Mouse (Mus musculus): Measurements from ENCODE around the gene 4931428L18Rik.

The 4931428L18Rik gene

GRCm38 (mm10) chr1:31222564-31222963 is at the start of gene 4931428L18Rik, which contains the start of gene Pih1d3:
Gene 4931428L18Rik, minus strand, starts transcription at chr1:31222684.
Gene Pih1d3, plus strand, starts transcription at chr1:31222838.
- DNase-seq (ENCODE audit: low spot score in 2 of 2), result no peak

GRCm38 (mm10) chr1:31260218-31260923 is 37.9 kb upstream of the 4931428L18Rik start:
- DNase-seq (ENCODE audit: low spot score in 2 of 2), result no peak

DNA sequence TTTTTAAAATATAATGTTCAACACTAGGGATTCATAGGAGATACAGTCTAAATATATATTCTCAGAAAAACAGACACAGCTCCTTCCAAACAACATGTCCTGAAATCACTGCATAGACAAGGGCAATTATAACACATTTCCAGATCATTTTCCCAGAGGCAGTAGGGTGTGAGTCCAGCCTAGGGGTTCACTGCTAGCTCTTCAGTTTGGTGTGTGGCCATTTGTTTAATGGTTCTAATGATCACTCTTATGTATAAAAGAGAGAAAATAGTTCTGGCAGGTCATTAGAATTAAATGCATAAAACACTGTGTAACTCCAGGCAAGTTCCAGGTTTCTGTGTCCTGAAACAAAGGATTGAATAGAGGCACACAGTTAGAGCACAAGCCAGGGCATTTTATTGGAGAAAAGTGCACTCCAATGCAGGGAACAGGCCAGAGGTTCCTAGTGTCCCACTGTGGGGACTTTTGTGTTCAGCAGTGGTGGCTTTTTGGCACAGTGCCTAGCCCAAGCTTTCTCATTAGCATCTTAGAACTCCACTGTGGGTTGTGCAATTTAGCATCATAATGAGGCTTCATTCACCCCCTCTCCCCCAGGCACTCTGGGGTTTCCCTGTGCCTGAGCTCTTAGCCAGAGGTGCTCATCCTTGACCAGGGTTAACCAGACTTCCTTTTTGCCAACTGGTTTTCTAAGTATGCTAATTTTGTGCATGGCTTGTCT is 11.0 kb upstream of the 4931428L18Rik start:
- no peak for DNase-seq (ENCODE audit: low spot score in 2 of 2)

DNA sequence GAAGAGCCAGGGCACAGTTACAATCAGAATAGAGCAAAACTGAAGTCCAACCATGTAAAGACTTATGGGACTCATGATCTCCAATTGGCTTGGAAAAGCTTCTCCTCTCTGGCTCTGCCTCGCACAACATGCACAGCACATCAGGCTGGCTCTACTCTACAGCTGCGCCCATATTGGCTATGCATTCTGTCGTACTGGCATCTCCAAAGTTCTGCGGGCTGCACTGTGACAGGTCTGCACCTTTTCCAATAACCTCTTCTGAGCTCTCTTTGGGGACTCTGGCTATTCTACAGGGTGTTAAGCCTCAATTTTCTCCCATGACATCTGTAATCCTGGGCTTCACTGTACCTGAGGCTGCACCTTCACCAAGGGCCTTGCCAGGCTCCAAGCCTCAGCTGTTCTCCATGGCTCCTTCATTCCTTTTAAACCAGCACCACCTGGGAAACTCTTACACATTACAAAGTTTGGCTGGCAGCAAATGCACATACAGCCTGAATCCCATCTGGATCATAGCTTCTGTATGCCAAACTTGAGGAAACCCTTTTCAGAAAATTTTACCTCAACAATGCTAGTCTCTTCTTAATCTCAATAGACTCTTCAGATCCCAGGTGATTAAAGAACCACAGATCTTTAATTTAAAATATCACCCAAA is 1.8 kb downstream of the 4931428L18Rik start:
- no peak for DNase-seq (ENCODE audit: low spot score in 2 of 2)

GRCm38 (mm10) chr1:31214831-31215230 is 7.7 kb downstream of the 4931428L18Rik start:
- DNase-seq (ENCODE audit: low spot score in 2 of 2), result no peak

GRCm38 (mm10) chr1:31210144-31210543 is 12.3 kb downstream of the 4931428L18Rik start:
- DNase-seq (ENCODE audit: low spot score in 2 of 2), result peak in 1 of 2 experiments; percentile 28

GRCm38 (mm10) chr1:31205770-31206169 is 16.7 kb downstream of the 4931428L18Rik start:
- DNase-seq (ENCODE audit: low spot score in 2 of 2), result no peak

DNA sequence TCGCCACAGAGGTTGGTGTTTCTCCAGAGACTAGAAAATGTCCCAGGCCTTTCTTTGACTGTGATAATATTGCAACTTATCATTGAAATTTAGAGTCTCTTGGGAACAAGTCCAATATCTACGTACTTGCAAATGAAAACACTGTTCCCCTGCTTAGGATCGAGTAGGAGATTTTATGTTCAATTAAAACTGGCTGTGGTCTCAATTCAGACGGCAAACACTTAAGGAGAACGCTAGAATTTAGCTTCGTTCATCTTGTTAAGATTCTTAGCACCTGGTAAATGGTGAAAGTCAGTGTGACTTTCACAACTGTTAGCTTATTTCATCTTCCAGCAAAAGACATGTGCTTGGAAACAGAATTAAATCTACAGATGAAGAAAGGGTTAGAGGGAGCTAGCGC is 17.1 kb downstream of the 4931428L18Rik start:
- no peak for DNase-seq (ENCODE audit: low spot score in 2 of 2)

GRCm38 (mm10) chr1:31203771-31204170 is 18.7 kb downstream of the 4931428L18Rik start:
- DNase-seq (ENCODE audit: low spot score in 2 of 2), result no peak

- DNase-seq (ENCODE audit: low spot score in 2 of 2), result no peak
Measured at GRCm38 (mm10) chr1:31196959-31197358, 25.5 kb downstream of the 4931428L18Rik start.

- no peak for DNase-seq (ENCODE audit: low spot score in 2 of 2)
Measured at GRCm38 (mm10) chr1:31195633-31196032, 26.9 kb downstream of the 4931428L18Rik start.

DNA sequence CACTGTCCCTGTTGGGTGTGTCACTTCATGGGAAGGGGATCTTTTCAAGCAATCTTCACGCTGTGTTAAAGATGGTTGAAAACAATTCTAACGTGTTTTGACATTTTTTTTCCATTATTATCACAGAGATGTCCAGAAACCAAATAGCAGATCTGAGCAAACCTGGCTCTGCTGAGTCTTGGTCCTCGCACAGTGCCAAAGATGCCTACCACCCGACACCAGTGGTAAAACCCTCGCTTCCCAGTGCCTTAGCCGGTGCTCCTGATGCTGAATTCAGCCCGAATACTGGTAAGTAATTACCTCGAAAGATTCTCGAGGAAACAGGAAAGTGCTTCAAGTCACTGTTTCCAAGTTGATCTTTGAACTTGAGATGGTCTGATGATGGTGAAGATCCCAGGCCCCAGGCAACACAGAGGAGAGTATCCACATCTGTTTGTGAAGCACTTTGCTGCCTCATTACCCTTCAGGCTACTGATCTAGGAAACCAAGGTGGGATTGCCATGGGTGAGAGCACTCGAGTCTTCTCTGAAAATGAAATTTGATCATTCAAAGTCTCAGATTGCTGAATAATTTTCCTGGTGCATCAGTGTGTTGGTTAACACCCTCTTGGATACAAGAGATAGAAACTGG is 32.1 kb downstream of the 4931428L18Rik start:
- no peak for DNase-seq (ENCODE audit: low spot score in 2 of 2)

DNA sequence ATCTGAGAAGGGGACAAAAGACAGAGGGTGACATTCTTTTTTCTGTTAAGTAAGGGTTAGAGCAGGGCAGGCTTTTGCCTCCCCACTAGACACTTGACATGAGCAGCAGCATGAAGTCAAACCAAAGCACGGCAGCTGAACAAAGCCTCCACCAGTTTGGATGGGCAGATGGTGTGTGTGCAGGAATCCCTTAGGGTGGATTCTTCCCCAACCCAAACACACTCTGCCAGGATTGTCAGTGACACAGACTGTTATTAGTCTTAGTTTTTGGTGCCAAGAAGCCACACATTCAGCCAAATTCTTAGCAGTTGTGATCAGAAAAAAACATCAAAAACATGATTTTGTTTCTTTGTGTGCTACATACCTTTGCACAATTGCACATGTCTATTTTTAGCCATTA is 44.2 kb downstream of the 4931428L18Rik start:
- DNase-seq (ENCODE audit: low spot score in 2 of 2), result no peak

DNA sequence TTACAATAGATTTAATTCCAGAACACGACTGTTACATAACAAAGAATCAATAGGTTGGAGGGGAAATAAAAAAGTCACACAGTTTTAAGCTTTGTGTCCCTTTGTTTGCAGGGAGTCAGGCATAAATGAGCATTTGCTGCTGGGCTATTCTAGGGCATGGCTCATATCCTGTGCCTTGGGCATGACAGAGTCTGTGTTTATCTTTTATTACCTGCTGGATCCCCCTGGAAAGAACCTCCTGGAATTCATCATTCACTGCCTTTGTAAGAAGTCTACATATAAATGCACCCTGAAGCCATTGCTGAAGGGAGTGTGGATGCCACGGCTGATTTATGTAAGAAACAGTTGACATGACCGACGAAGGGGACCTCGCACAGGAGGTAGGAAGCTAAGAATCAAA is 46.4 kb downstream of the 4931428L18Rik start, which contains the start of gene Lgsn:
TSS of gene Lgsn (plus strand) at position 301 of the 400 bp plus-strand sequence.
- DNase-seq (ENCODE audit: low spot score in 2 of 2), result no peak

DNA sequence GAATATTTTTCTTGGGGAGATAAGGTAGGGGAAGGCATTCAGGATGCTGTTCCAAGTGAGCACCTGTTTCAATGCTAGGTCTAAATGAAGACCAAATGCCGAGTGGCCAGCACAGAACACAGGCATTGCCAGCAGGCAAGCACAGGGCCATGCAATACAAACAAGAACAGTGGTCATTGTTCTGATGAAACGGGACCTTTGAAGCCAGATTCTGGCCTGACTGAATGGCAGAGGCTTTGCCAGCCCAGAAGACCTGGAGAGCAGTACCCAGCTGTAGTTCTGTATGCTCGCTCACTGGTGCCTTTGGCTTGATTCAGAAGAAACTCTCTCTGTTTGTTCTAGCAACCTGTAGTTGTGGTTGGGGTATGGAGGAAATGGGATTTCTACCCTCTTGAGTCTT is 47.1 kb downstream of the 4931428L18Rik start:
- DNase-seq (ENCODE audit: low spot score in 2 of 2), result no peak

- no peak for DNase-seq (ENCODE audit: low spot score in 2 of 2)
Measured at GRCm38 (mm10) chr1:31165326-31166121, 57.0 kb downstream of the 4931428L18Rik start.

DNA sequence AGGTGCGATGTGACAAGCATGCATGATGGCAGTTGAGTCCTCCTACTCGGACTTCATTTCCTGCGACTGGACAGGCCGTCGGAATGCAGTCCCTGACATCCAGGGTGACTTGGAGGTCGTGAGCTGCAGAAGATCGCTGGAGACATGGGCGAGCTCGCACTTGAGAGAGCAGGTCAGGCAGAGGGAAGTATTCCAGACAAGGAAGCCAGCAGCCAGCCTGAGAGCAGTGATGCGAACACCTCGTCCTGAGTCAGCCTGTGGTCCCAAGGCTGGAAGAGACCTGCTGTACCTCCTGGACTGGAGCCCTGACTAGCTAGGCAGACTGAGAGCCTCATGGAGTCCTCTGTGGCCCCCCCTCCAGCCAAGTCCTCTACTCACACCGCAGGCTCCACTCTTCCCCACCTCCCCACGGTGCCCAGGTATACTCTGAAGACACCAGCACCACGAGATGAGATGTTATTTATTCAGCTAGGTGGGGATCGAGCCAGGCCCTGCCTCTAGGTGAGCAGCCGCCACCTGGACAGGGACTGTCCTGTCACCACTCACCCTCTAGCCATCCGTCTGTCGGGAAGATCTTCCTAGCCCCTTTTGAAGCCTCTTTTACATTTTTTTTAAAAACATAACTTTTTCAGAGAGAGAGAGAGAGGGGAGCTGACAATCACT is 57.8 kb downstream of the 4931428L18Rik start:
- no peak for DNase-seq (ENCODE audit: low spot score in 2 of 2)

GRCm38 (mm10) chr1:31156884-31157283 is 65.6 kb downstream of the 4931428L18Rik start:
- no peak for DNase-seq (ENCODE audit: low spot score in 2 of 2)

DNA sequence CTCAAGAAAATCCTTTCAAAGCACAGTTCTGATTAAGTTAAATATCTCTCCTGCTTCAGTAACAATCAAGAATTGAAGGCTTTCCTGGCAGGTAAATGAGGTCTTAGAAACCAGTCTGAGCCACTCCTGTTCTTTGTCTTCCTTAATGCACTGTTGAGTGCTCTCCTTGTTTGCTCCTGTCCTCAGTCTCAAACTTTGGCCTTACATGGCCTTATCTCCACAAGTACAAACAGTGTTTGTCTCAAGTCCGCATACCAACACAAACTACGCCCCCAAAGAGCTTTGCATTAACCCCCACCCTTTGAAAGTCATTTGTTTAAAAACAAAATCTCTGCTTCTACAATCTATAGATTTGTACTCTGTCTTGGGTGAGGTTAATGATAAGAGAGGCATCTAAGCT is 66.3 kb downstream of the 4931428L18Rik start:
- no peak for DNase-seq (ENCODE audit: low spot score in 2 of 2)

- DNase-seq (ENCODE audit: low spot score in 2 of 2), result peak in 1 of 2 experiments; percentile 7
Measured at GRCm38 (mm10) chr1:31153793-31154349, 68.6 kb downstream of the 4931428L18Rik start.

Data from thymus, postnatal 10 days (tissue).